Mouse (Mus musculus) adrenal gland, postnatal 4 days (tissue): ENCODE results near the gene Spon2. TPM values are rescaled to one million over a fixed set of nuclear protein-coding genes. Genes with fewer than 3 reads are reported as not detected.

Experiments used
- DNase-seq, 2 experiments: peaks; one replicate each; pipeline ENCODE4 v3.0.0; 2021 to 2022; ENCODE audit warnings: low spot score in 2 of 2, mixed read lengths in 2 of 2
- long read RNA-seq, 2 experiments: library from polyadenylated mRNA; stranded (forward); transcript quantifications; one replicate each; pipeline ENCODE4 v2.0.0; 2021
- total RNA-seq, 2 experiments: library from RNA; stranded (reverse); gene quantifications; 2 replicates each; pipeline ENCODE4 v1.2.3; 2021

Spon2 gene
- total RNA-seq = 1 to 10 TPM; 5.2 to 9.7 TPM
- long read RNA-seq, experiment 1, transcript Spon2-201 (6 exons, 2,045 nt) = major isoform, 8 of 11 reads
- long read RNA-seq, experiment 1, partial matches to known transcripts = 1 of 11 reads
- long read RNA-seq, experiment 1, other reads (novel, unspliced or antisense) = 1 of 11 reads
- long read RNA-seq, experiment 2, transcript Spon2-201 (6 exons, 2,045 nt) = major isoform, 7 of 14 reads
- long read RNA-seq, experiment 2, partial matches to known transcripts = 5 of 14 reads
- long read RNA-seq, experiment 2, other reads (novel, unspliced or antisense) = 1 of 14 reads

- no peak for DNase-seq
Observed at GRCm38 (mm10) chr5:33218081-33218480, at the start of gene Spon2. TSS of gene Spon2 (minus strand) at chr5:33218455.

GRCm38 (mm10) chr5:33254416-33254815 is 36.2 kb upstream of the Spon2 start:
- DNase-seq = no peak

- no peak for DNase-seq
Observed at GRCm38 (mm10) chr5:33248186-33248585, 29.9 kb upstream of the Spon2 start.

DNA sequence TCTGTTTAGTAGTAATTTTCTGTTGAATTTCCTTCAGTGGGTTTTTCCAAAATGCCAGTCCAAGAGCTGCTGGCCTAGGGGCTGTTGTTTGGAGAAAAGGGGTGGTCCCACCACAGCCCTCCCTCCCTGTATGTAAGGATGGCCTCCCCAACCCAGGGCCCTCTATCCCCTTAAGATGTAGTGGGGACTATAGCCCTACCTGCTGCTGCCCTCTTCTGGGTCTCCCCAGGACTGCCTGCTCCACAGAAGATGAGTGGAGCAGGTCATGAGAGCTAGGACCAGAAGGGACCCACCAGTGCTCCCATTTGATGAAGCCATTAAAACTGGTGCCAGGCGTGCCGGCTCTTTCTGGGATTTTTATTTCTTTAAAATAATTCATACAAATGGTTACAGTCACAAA is 29.1 kb upstream of the Spon2 start:
- DNase-seq = no peak

DNA sequence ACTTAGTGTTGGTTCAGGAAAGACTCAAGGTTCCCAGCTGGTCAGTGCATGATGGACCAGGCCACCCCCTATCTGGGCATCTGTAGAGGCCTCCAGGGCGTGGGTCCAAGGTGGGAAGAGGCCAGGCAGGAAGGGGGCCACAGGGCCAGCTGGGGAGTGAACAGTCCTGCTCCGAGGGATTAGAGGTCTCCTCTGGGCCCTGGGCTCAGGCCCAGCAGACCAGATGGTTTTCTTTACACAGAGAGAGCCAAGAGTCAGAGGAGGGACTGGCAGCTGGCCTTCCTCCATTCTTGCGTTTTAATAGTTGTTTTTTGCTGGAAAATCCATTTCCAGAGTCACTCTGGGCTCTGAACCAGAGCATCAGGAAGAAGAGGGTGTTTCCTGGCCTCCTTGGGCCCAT is 27.4 kb upstream of the Spon2 start:
- no peak for DNase-seq

GRCm38 (mm10) chr5:33244377-33244920 is 26.2 kb upstream of the Spon2 start:
- no peak for DNase-seq

GRCm38 (mm10) chr5:33239934-33240333 is 21.7 kb upstream of the Spon2 start:
- no peak for DNase-seq

- DNase-seq = no peak
Observed at GRCm38 (mm10) chr5:33239111-33239714, 21.0 kb upstream of the Spon2 start.

GRCm38 (mm10) chr5:33238256-33238645 is 20.0 kb upstream of the Spon2 start:
- DNase-seq = no peak

DNA sequence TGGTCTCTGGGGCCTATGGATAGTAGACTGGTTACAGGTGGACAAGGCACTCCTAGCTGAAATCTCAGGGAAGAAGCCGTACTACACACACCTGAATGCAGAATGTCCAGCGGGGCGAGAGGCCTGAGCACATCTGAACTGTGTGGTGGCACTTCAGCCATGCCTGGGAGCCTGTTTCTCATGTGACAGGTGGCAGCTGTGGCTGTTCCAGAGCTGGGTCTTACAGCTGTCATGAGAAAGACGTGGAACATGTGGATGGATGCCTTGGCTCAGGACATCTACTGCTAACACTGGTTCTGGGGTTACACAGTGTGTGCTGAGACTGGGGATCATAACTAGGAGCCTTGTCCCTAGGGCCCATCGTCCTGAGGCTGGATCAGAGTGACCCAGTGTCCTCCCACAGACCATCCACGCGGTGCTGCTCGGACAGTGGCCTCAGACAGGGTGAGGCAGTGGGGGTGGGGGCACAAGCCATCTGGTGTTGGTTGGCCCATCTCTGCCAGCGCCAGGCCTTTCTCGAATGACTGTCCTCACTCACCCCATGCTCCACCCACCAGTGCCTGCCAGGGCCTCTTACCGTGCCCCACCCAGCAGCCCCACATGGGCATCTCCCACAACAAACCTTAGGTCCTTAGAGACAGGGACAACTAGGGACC is 19.5 kb upstream of the Spon2 start:
- DNase-seq = no peak

- DNase-seq = no peak
Observed at GRCm38 (mm10) chr5:33234391-33235031, 16.3 kb upstream of the Spon2 start.

DNA sequence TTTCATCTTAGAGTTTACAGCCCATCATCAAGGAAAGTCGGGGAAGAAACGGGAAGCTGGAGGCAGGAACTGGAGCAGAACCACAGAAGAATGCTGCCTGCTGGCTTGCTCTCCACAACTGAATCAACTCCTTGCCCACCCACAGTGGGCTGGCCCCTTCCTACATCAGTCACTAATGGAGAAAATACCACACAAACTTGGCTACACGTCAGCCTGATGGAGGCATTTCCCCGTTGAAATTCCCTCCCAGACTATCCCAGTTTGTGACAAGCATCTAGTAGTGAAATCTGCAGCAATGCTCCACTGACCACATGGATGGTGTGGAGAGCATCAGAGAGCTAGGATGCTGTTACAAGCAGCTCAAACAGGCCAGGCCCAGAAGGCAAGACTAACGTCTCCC is 14.5 kb upstream of the Spon2 start:
- no peak for DNase-seq

- no peak for DNase-seq
Observed at GRCm38 (mm10) chr5:33230285-33230684, 12.0 kb upstream of the Spon2 start.

- DNase-seq = no peak
Observed at GRCm38 (mm10) chr5:33228428-33228827, 10.2 kb upstream of the Spon2 start.

DNA sequence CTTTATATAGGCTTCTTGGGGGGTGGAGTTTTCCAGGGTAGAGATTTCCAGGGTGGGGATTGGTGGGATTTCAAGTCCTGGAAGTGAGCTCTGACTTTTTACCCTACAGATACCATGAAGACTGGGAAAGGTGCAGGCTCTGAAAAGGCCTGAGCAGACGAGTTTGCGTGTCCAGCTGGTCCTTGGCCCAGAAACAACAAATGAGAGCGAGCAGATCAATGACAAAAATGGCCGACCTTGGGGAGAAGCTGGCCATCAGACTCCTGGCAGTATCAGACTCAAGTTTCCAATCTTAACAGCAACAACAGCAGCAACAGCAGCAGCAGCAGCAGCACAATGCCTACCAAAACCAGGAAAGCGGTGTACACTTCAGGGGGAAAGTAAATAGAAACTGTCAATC is 7.4 kb upstream of the Spon2 start:
- DNase-seq = no peak

GRCm38 (mm10) chr5:33224491-33224890 is 6.2 kb upstream of the Spon2 start:
- no peak for DNase-seq

DNA sequence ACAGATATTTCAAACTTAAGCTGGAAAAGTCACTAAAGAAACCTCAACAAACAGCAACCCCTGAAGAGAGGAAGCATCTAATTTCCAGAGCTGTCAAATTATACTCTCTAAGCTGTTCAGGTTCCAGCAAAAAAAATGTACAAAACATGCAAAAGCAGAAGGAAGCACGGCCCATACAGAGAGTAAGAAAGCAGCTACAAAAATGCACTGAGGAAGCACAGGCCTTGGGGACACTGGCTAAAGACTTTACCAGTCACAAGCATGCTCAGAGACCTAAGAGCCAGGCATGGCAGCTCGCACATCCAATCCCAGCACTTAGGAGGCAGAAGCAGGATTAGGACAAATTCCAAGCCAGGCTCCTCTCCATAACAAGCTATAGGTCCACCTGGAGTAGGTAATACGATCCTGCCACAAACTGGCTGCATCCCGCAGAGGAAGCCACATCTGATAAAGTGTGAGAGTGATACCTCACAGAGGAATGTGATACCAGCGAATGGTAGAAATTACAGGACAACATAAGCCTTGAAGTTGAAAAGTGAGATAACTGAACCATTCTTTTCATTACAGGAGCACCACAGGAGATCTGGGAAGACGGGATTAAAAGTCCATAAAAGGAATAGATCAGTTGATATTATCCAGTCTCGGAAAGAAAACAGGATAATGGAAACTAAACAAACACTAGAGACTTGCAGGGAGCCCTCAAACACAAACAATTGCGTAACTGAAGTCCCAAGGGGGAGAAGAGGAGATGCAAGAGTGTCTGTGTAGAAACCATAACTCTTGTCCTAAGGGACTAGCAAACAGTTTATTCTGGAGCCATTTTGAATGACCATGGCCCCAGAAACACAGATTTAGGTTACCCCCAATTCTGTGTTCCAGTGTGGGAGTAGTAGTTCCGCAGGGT is 4.8 kb upstream of the Spon2 start:
- DNase-seq = no peak

GRCm38 (mm10) chr5:33222389-33222788 is 4.1 kb upstream of the Spon2 start:
- no peak for DNase-seq

GRCm38 (mm10) chr5:33220350-33221044 is 2.2 kb upstream of the Spon2 start:
- no peak for DNase-seq

DNA sequence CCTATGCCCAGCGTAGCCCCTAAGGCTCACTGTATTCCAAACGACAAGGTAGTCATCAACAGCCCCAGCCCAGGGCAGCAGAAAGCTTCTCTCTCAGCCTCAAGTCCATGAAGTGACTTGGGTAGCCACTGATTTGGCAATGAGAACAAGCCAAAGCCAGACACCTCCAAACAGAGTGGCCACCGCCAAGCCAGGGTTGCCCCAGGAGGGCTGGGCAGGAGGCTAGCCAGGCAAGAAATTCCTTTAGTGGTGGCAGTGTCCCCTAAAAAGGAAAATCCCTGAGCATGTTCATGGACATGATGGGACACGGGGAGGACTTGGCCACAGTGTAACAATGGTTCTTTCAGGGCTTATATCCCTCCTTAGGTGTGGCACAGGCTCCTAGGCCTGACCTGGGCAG is 1.6 kb upstream of the Spon2 start:
- DNase-seq = no peak
